Mouse (Mus musculus) T-cell, adult 2 months (primary cell): ENCODE data around the gene Auts2.

Experiments used
- DNase-seq: peaks from one replicate; pipeline ENCODE4 v3.0.0; 2022; ENCODE audit warnings: low spot score

The Auts2 gene

DNA sequence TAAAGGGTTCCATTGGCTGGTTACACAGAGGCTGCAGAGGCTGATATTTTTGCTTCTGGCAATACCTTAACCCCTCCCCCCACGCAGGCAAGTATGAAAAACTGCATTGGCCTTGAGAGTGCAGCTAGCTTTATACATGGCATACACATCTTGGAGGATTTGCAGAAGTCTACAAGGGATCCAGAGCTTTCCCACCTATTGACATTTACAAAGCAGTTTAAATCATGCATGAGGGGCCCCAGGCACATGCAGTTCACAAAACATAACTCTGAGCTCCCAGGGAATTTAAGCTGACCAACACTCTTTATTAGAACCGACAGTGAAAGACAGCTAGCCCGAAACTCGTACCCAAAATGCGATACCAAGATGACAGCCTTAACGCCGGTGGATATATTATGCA is 888.9 kb downstream of the Auts2 start:
- DNase-seq: no peak

DNA sequence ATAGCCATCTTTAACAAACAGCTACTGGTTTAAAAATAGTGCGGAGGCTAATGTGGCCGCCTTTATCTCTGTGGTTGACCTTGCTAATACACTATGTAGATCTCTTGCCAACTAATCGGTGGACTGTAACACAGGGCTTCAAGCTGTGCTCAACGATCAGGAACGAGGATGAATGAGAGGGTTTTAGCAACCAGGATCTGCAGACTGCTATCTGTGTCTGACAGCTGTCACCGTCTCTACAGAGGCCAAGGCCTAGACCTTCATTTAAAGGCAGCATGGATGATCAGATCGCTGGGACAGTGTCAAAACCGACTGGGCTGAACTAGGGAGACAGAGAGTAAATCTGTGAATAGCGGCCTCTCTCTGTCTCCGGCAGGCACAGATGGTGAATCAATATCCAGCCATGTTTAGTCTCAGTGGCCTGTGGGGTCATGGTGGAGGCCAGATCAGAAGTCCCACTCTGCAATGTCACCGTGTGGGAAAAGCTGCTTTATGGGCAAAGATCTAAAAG is 892.7 kb downstream of the Auts2 start:
- no peak for DNase-seq

DNA sequence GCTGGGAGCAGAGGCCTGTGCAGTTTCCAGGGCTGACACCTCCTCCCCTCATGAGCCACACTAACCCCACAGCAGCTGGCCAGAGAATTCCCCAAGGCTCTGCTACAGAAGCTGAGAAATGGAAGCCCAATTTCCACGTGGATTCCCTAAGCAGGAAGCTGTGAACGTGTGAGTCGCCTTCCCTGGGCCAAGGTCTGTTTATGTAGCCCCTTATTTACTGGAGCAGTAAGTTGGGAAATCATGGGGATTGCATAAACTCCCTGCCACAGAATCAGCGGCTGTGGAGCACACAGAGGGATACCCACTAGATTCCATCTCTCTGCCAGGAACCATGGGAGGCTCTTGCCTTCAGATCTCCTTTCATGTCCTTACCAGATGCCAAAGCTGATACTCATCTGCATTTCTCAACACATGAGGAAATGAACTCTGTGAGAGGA is 895.4 kb downstream of the Auts2 start:
- DNase-seq: no peak

DNA sequence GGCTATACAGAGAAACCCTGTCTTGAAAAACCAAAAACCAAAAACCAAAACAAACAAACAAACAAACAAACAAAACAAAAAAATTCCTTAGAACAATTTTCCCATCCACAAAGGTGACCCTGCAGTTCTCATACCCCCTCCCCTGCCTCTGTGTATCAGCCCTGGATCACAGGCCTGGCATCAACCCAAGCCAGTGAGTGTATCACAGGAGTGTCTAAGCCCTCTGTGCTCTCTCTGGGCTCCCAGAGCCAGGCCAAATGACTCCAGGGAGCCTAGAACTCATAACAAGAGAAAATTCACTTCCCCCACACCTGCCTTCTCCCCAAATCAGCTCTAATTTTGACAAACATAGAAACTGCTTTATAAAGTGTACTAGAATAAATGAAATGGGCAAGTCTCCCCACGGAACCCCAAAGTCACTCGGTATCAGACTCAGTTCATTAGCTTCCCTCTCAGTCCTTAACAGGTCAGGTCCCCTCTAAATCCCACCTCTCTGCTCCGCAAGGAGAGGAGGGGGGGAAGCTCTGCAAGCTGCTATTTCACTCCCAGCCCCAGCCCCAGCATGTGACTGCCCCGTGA is 896.0 kb downstream of the Auts2 start:
- DNase-seq: no peak

DNA sequence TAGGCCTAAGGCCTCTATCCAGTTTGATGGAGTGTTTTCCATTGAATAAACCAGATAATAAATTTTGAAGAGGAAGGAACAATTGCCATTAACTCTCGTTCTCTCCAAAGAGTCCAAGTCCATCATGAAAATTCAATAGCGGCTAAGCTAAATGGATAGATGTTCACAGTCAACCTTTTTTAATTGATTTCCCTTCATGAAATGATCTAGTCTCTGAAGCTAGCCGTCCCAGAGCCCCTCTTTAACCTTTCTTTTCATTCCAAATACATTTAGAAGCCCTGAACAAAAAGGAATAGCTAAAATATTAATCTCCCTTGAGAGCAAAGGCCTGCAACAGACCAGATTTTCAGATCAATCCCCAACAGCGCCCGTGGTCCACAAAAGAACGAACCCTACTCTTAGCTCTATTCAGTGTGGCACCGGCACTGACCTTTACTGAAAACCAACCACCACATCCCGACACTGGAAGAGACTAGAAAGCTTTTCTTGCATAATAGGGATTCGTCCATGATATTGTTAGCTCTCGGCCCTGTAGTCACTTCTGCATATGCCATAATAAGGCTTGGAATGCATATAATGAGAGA is 896.9 kb downstream of the Auts2 start:
- no peak for DNase-seq

DNA sequence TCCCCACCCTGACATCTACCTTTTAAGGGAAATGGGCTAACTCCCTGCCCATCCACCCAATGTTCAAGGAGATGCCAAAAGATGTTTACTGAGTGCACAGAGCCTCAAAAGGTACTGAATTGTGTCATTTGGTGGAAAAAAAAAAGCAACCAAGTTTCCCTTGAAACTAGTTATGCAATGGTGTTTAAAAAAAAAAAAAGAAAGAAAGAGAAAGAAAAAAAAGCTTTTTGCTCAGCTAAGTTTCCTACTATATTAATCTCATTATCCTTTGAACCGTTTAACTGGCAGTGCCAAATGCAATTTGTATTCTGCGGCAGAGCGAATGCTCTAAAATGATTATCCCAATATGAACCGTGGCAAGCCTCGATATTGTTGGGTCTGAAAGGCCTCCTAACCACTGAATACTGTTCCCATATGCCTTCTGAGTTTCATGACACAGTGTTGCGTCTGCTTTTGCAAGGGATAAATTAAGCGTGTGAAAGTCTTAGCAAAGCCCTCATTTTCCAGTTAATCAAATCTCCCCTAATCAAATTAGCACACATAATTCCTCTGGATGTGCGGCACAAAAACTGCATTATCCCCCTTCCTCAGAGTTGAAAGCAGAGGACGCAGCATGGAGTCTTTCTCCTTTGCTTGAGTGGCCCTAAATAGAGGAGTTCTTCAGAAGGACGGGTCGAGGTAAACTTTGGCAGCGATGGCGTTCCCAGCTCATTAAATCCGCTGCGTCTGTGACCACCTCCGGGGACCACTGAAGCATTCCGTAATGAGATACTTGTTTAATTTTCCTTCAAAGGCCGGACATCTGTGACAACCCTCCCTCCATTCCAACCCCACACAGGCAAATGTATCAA is 897.6 kb downstream of the Auts2 start:
- DNase-seq: no peak

DNA sequence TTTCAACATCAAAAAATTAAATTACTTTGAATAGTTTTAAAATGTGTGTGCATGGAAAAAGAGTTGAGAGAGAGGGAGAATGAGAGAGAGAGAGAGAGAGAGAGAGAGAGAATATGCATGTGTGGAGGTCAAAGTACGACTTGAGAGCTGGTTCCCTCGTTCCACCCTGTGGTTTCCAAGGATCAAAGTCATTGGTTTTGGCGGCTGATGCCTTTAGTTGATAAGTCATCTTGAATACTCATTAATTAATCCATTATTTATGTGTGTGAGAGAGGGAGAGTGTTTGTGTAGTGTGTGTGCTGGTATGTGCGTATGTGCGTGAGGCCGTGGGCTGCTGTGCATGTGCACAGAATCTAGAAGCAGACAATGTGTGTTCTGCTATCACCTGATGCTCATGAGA is 898.8 kb downstream of the Auts2 start:
- no peak for DNase-seq

DNA sequence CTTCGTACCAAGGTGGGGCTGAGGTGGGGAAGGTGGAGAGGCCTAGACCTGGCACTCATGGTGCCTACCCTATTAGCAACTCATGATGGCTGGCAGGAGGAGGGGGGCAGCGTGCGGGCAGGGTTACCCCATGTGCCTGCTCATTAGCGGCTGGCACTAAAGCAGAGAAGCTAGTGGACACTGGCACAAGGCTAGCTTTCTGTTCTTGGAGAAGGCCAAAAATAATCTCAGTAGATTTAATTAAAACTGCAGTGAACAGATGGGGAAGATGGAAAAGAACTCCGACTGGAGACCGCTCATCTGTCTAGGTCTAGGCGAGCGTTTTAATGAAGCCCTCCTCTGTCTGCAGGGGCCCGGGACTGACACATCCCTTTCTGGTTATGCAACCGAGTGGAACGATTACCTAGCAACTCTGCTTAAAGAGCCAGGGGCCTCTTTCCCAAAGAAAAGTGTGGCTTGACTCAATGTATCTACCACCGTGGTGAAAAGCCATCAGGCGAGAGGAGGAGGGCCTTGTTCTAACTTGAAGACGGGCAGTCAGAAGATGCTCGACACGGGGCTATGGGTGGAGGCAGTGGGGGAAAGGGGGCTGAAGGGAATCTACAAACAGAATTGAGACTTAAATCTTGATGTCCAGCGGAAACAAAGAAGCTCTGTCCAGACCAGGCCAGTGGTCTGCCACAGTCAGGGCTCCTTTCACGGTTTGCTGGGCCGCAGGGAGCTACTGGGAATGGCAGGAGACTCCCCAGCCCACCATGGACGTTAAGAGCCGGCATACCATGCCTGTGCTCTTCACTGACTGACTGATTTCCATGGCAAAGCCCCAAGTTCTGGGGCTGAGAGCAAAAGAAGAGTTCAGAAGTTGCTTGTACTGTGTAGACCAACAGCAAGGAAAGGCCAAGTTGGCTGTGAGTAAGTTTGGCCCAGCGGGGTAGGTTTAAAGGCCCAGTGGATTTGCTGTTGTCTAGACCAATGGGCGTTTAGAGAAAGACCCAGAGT is 899.7 kb downstream of the Auts2 start:
- DNase-seq: no peak

DNA sequence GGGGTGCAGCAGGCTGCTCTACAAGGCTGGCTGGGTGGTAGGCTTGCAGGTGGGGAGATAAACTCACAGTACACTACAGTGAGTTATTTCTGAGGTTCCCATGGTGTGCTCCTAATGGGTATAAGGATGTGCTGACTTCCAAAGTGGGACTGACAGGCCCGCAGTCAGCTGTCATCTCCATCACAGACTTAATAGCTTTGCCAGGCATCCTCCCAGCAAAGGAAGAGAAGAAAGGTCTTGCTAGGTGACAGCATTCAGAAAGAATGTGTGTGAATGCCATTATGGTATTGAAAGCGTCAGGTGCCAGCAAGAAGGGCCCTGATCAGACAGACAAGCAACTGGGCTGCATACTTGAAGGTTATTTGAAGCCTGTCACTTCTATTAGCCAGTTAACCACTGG is 900.4 kb downstream of the Auts2 start:
- no peak for DNase-seq

DNA sequence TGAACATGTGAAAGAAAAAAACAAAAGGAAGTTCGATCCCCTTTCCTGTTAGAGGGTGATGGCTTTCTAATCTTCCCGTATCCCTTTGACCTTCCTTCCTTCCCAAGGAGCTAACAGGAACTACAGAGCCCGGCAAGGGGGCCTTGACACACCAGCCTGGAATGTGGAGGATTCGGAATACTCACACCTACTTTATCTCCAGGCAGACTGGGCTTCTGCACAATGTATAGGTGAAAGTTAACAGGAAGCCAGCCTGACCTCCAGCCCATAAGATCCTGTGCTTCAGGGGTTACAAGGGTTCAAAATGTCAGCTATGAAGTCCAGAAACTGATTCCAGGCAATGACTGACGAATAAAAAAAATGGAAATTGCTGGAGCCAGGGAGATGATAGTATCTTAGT is 906.7 kb downstream of the Auts2 start:
- DNase-seq: no peak

DNA sequence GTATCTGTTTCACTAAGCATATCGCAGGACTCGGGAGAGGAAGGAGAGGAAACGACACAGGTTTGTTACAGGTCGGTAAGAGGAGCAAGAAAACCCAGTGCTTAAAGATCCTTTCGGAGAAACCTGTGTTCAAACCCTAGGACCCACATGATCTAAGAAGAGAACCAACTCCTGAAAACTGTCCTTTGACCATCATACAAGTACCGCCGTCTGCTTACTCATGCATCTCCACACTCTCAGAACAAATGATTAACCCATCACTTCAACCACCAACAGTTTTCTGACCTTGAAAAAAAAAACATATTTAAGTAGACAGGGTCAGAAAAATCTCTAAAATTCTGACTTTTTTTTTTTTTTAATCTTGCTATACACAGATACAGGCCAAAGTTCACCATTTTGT is 908.4 kb downstream of the Auts2 start:
- no peak for DNase-seq

DNA sequence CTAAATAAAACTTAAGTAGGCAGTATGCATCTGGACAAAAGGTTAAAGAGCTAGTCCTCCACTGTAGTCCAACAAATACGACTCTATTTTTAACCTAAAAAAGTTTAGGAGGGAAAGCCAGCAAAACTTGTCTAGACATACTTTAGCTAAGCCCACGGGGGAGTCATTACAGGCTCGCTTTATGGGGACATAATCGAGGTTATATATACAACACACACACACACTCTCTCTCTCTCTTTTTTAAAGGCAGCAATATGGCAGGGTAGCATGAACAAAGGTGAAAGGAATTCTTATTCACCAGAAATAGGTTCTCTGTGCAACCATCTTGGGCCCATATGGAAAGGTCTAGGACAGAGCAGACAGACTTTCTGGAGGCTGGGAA is 911.2 kb downstream of the Auts2 start:
- no peak for DNase-seq

DNA sequence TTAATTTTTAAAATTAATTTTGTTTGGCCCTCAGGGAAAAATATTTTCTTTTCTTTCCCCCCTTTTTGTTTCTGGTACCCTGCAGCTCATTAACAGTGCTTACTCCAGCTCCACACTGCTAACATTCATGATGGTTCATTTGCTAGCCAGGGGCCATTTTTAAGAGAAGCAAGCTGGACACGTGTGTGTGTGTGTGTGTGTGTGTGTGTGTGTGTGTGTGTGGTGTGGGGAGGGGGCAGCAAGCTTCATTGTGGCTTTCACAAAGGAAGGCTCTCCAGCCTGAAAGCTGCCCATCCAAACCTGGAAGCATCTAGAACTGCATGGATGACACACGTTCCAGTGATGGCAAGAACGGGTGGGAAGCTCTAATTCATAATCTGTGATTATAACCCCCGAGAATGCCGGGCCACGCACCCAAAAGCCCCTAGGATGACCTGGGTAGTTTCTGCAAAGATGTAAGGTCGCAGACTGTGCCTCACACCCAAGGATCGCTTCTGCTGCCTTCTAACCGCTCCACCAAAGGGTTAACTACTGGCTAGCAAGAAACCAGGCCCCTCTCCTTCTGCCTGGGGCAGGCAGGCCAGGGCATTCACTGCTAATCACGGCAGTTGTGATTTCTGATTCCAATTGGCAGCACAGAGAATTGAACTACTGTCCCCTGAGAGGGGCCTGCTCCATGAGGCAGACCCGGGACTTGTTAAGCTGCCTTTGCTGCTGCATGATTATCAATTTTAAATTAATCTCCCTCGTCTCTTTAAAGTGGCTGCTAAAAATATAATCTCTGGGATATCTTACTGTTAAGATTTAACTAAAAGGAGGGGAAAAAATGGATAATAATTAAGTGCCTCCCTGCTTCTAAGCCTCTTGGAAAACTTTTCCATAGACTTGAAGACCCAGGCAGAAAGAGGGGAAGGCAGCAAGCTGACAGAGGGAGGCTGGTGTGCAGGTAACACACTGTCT is 911.8 kb downstream of the Auts2 start:
- DNase-seq: no peak

DNA sequence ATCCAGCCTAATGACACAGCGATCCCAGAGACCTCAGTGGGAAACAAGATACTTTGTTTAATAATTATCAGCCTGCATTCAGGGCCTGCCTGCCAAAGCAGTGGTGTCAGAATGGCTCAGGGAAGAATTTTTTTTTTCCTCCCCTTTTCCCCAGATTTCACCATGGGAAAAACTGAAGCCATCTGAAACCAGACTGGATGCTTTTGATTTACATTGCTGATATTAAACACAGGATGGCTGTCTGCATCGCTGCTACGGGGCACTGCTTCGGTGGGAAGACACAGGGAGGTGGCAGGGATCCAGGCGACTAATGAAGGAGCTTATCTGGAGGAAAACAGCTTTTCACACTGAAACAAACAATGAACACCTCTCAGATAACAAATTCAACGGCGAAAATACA is 912.6 kb downstream of the Auts2 start:
- no peak for DNase-seq

DNA sequence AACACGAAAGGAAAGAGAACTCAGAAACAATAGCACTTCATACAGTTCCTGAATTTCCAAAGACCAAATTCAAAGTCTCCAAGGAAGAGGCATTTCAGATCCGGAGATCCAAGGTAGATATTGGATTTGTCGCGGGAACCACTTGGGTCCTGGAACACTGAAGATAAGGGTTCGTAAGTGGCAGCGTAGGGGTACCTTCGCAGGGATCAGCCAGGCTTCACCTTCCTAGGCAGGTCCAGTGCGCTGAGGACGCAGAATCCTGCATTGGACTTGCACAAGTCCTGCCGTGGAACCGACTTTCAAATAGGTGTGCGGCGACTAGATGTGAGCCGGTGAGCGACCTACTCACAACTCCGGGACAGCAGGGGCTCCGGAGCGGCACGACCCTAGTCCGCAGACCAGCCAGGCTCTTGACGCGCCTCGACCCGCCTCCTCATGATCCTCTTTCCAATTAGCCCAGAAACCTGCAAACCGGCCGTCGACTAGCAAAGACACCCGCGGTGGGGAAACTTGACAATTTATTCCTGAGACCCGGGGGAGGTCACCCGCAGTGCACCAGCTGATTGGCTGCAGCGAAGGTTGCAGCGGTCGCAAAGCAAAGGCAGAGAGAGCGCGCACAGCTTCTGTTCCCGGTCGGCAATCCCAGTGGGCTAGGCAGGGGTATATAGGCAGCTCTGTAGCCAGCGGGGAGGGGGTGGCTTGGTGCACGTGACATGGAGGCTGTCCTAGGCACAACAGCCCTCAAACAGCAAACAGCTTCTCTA is 926.8 kb downstream of the Auts2 start:
- DNase-seq: no peak

DNA sequence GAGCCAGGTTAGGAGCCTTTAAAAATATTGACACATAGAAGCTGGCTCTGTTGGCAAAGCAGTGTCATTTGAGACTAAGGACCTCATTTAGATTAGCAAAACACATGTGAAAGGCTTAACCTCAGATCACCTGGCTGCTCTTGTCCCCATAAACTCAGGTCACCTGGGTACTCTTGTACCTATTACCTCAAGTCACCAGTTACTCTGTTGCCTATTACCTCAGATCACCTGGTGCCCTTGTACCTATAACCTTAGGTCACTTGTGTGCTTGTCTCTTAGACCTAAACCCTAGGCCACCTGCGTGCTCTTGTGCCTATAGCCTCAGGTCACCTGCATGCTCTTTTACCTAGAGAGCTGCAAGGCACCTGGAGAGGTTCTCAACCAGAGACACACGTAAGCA is 928.9 kb downstream of the Auts2 start:
- DNase-seq: no peak

DNA sequence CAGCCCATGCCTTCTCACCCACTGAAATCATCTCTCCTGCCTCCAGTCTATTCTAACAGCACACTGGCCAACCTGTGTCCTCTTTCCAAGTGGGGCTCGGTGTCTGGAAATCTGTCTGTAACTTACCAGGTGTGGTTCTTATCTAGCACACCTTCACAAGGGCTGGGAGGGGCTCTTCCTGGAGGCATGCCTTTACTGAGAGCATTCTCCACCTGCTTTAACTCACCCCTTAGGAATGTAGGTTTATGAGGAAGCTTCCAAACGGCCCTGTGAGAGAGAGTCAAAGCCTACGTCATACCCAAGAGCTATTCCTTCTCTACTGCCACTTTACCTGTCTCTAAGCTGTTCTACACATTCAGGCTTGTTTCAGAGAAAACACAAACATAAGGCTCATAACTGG is 929.8 kb downstream of the Auts2 start:
- no peak for DNase-seq

DNA sequence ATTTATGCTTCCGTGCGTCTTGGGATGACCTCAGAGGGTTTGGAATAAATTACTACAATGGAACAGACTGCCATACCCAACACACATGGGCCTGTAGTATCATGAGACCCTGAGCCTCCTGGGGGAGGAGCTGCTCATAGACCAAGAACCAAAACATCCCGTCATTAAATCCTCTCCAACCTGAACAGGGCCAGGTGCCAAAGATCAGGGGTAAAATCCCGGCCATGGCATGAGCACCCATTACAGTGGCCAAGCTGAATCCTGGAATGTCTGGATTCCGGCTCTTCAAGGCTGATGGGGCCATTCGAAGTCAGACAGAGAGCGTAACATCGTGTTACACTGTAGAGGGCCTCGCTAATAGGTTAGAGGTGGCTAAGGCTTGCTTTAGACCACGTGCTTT is 932.4 kb downstream of the Auts2 start:
- no peak for DNase-seq

DNA sequence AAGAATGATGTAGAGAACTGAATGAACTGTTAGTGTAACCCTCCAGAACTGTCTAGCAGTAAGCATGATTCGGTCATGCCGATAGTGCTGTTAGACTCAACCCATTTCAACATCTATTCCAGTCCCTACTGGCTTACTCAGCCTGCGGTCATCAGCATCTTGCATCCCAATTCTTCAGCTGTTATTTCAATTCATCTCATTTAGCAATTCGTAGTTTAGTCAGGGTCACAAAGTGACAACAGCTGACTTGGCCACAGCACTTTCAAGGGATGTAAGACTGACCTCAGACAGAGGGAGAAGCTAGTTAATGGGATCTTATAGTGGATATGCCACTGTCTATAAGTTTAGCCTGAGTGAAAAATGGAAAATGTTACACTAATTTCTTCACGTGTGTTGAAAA is 936.4 kb downstream of the Auts2 start:
- no peak for DNase-seq
